Mouse (Mus musculus) intestine, embryonic 14.5 days (tissue): ENCODE data around the gene Pdzd2. TPM values are rescaled to one million over a fixed set of nuclear protein-coding genes. Genes with fewer than 3 reads are reported as not detected.
A peak's percentile ranks its signal among the peaks of the same experiment; 100 is the strongest.

Experiments
- ATAC-seq: fragments of 200-750 bp; cut with Nextera tagmentation; replicated peaks from 2 replicates; pipeline ENCODE4 v1.8.0; 2017; ENCODE audit warnings: low read depth, moderate number of reproducible peaks, moderate TSS enrichment, moderate library complexity; ENCODE audit not compliant: low FRiP score, low TSS enrichment
- DNase-seq: peaks from one replicate; pipeline ENCODE4 v3.0.0-alpha.2; 2018; ENCODE audit warnings: low spot score
- H3K27ac ChIP-seq: fragments of 300-500 bp; sonication (generic); 2 replicates; pipeline ENCODE4 v1.5.1; 2014; ENCODE audit warnings: low read depth, mild to moderate bottlenecking, control low read depth
- H3K27me3 ChIP-seq: fragments of 300-500 bp; sonication (generic); replicated peaks from 2 replicates; pipeline ENCODE4 v1.6.1; 2014; ENCODE audit warnings: low read length, control low read depth; ENCODE audit not compliant: control insufficient read depth, insufficient read depth
- H3K36me3 ChIP-seq: fragments of 300-500 bp; sonication (generic); 2 replicates; pipeline ENCODE4 v1.6.1; 2014; ENCODE audit warnings: low read length, control low read depth; ENCODE audit not compliant: control insufficient read depth, insufficient read depth
- H3K4me1 ChIP-seq: fragments of 300-500 bp; sonication (generic); replicated peaks from 2 replicates; pipeline ENCODE4 v1.6.1; 2014; ENCODE audit warnings: low read length, control low read depth, mixed read lengths; ENCODE audit not compliant: control insufficient read depth, insufficient read depth
- H3K4me2 ChIP-seq: fragments of 300-500 bp; sonication (generic); 2 replicates; pipeline ENCODE4 v1.6.1; 2014; ENCODE audit warnings: low read length
- H3K4me3 ChIP-seq: fragments of 300-500 bp; sonication (generic); 2 replicates; pipeline ENCODE4 v1.5.1; 2014; ENCODE audit warnings: low read depth, low read length, control low read depth, mixed read lengths
- H3K9ac ChIP-seq: fragments of 300-500 bp; sonication (generic); 2 replicates; pipeline ENCODE4 v1.6.1; 2014; ENCODE audit warnings: mild to moderate bottlenecking, low read length
- H3K9me3 ChIP-seq: fragments of 300-500 bp; sonication (generic); 2 replicates; pipeline ENCODE4 v1.6.1; 2016; ENCODE audit warnings: low read length, control low read depth; ENCODE audit not compliant: control insufficient read depth
- WGBS: fragments of 180-500 bp; shearing (Covaris S2); extraction: QIAGEN DNeasy Blood & Tissue Kit; methylation state at CpG from one replicate; pipeline ENCODE4 v1.1.7; 2014; 5-methylcytosine and 5-hydroxymethylcytosine counted together
- polyA plus RNA-seq: library from polyadenylated mRNA; unstranded; fragments of >200 nt; fragmentation: Nextera tagmentation; extraction: Ambion mirVana; gene quantifications from 2 replicates; pipeline ENCODE4 v1.2.1, GENCODE M21; 2014

The Pdzd2 gene
- 16.2 and 17.9 TPM in 2 replicates for polyA plus RNA-seq

DNA sequence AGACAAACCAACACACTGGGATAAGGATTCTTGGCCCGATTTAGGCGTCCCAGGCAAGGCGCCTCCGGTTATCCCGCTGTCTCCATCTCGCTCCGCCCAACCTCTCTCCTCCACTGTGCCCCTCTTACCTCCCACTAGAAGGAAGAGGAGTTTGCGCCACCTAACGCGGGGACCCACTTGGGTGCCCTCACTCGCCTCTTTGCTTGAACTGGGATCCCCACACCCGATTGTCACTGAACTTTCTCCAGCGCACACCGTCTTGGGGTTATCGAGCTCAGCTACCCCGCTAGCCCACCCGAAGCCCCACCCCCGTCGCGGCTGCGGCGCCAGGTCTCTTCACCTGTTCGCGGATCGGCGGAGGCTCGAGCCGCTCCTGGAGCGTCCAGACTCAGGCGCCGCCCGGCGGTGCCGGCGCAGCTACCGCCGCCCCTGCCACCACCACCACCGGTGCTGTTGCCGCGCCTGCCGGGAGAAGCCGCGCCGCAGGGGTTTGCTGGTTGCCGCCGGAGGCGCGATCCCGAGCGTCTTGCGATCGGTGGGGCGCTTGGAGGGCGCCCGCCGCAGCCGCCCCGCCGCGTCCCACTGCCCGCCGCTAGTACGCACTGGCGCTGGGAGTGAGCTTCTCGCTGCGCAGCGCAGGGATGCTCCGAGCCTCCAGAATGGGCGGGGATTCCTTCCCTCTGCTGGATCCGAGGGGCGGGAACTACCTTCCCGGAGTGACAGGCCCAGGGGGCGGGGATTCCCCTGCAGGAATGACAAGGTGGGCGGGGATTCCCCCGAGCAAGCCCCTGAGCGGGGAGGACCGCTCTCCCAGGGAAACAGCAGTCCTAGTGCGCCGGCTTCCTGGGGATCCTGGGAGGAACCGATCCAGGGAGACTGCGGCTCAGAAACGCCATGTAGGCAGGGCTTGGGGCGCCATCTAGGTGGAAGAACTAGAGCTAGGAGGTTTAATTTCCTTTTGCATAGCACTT, at the start of gene Pdzd2:
Gene Pdzd2, minus strand, starts transcription at position 648 of the 971 bp plus-strand sequence.
- peak within 1 kb of the TSS; percentile 53 for H3K4me3 ChIP-seq

GRCm38 (mm10) chr15:12789406-12789867, 49.7 kb upstream of the Pdzd2 start:
- peaks cover 7% of the 10 kb centered on the region for H3K4me1 ChIP-seq
- no peaks in the 10 kb centered on the region for H3K36me3 ChIP-seq
- no peak overlapping the region for H3K4me3 ChIP-seq
- peak; percentile 75 for ATAC-seq
- H3K27me3 ChIP-seq, result no peaks in the 10 kb centered on the region
- 10% methylated on average over 10 of the region's 10 CpGs for WGBS
- H3K9ac ChIP-seq, result no peak overlapping the region
- peak overlapping the region; percentile 24; the same call in 1 of the 2 replicates for H3K4me2 ChIP-seq
- H3K9me3 ChIP-seq, result no peaks in the 10 kb centered on the region
- peak overlapping the region; percentile 43; the same call in 1 of the 2 replicates for H3K27ac ChIP-seq
- DNase-seq, result no peak

More for the DNA sequence above, at the start of gene Pdzd2:
- no peaks in the 10 kb centered on the region for H3K9me3 ChIP-seq
- peaks cover 28% of the 10 kb centered on the region for H3K27me3 ChIP-seq
- DNase-seq (peak; percentile 98), ATAC-seq (peak; percentile 98)
- WGBS, result 1% methylated on average over 81 of the region's 83 CpGs
- peak within 1 kb of the TSS; percentile 37 for H3K9ac ChIP-seq
- H3K4me1 ChIP-seq, result no peaks in the 10 kb centered on the region; the same call in 1 of the 2 replicates
- H3K36me3 ChIP-seq, result no peaks in the 10 kb centered on the region
- no peak within 1 kb of the TSS for H3K27ac ChIP-seq
- peak within 1 kb of the TSS; percentile 89 for H3K4me2 ChIP-seq

GRCm38 (mm10) chr15:12788536-12788935, 48.8 kb upstream of the Pdzd2 start:
- no peak for DNase-seq
- no peak overlapping the region for H3K9ac ChIP-seq
- H3K36me3 ChIP-seq, result no peaks in the 10 kb centered on the region
- WGBS, result 84% methylated on average over 5 of the region's 5 CpGs
- no peak for ATAC-seq
- peaks cover 7% of the 10 kb centered on the region for H3K4me1 ChIP-seq
- H3K27ac ChIP-seq, result no peak overlapping the region
- no peaks in the 10 kb centered on the region for H3K9me3 ChIP-seq
- no peak overlapping the region for H3K4me2 ChIP-seq
- no peaks in the 10 kb centered on the region for H3K27me3 ChIP-seq
- no peak overlapping the region for H3K4me3 ChIP-seq

DNA sequence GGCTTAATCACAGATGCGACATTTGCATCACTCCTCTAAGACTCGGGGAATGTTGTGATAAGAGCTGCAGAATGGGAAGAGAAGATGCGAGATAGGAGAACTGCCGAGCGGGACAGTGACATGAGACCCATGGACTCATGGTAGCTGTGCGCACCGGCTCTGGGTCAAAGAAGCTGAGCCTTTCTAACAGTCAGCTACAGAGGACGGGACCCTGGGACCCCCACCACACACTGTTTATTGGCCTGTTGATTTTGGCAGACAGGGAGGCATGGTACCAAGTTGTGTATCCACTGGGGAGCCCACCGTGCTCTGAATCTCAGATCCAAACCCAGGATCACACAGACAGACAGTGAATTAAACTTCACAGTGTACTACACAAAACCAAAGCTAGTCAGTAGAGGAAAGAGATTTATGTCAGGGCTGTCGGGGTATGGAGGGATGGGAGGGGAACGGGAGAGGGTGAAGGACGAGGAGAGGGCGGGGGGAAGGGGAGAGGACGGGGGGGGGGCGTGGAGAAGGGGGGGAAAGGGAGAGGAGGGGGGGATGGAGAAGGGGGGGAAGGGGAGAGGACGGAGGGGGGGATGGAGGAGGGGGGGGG, 42.1 kb upstream of the Pdzd2 start:
- Histone ChIP-seq H3K27me3 (no peaks in the 10 kb centered on the region), H3K4me1 (no peaks in the 10 kb centered on the region), H3K4me3 (no peak overlapping the region), H3K36me3 (no peaks in the 10 kb centered on the region), H3K27ac (no peak overlapping the region), H3K4me2 (no peak overlapping the region), H3K9ac (no peak overlapping the region), H3K9me3 (no peaks in the 10 kb centered on the region)
- no peak for DNase-seq
- 50% methylated on average over 14 of the region's 16 CpGs for WGBS
- no peak for ATAC-seq

GRCm38 (mm10) chr15:12781296-12781695, 41.6 kb upstream of the Pdzd2 start:
- Histone ChIP-seq H3K36me3 (no peaks in the 10 kb centered on the region), H3K27me3 (no peaks in the 10 kb centered on the region), H3K9ac (no peak overlapping the region), H3K4me1 (no peaks in the 10 kb centered on the region), H3K27ac (no peak overlapping the region), H3K4me3 (no peak overlapping the region), H3K4me2 (no peak overlapping the region), H3K9me3 (0 out of 2 replicates have a peak, but pooled peaks cover 2% of the 10 kb centered on the region)
- ATAC-seq (no peak), DNase-seq (no peak)
- WGBS, result 74% methylated on average over 6 of the region's 6 CpGs

DNA sequence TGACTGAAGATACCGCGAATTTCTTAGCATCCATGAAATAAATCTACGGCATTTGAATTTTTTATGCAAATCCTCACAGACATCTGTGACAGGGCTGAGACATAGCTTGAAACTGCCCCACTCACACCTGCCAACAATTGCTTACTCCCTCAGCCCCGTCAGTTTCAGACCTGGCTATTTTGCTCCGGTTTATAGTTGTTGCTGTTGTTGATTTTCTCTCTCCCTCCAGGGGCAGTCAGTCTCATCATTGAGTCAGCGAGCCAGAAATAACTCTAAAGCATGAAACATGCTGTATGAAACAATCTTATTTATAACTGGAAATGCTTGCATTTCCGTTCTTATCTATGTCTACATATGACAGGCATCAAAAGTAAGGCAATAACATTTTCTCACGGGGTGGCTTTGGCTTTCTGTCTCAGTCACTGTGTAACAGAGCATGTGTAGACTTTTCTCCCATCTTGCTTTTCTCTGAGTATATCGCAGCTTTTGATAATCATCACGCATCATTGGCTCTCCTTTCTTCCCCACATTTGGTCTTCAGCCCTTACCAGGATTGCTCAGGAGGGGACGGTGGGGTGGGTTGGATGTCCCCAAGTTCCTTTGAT, 34.5 kb upstream of the Pdzd2 start:
- DNase-seq, result no peak
- Histone ChIP-seq H3K4me1 (no peaks in the 10 kb centered on the region), H3K4me3 (no peak overlapping the region), H3K27ac (no peak overlapping the region), H3K9me3 (0 out of 2 replicates have a peak, but pooled peaks cover 2% of the 10 kb centered on the region), H3K36me3 (no peaks in the 10 kb centered on the region), H3K9ac (no peak overlapping the region), H3K27me3 (no peaks in the 10 kb centered on the region), H3K4me2 (no peak overlapping the region)
- 81% methylated on average over 11 of the region's 11 CpGs for WGBS
- ATAC-seq, result no peak

- H3K36me3 ChIP-seq, result no peaks in the 10 kb centered on the region
- WGBS, result 80% methylated on average over 7 of the region's 7 CpGs
- no peak for ATAC-seq
These were observed 31.2 kb upstream of the Pdzd2 start for GRCm38 (mm10) chr15:12770958-12771357.

GRCm38 (mm10) chr15:12766848-12767247, 27.1 kb upstream of the Pdzd2 start:
- Histone ChIP-seq H3K4me1 (no peaks in the 10 kb centered on the region), H3K4me3 (no peak overlapping the region), H3K4me2 (no peak overlapping the region), H3K27me3 (no peaks in the 10 kb centered on the region), H3K9me3 (no peaks in the 10 kb centered on the region), H3K27ac (no peak overlapping the region), H3K36me3 (no peaks in the 10 kb centered on the region), H3K9ac (no peak overlapping the region)
- no peak for DNase-seq
- WGBS, result 59% methylated on average over 4 of the region's 4 CpGs
- ATAC-seq, result no peak

More at GRCm38 (mm10) chr15:12770958-12771357, 31.2 kb upstream of the Pdzd2 start:
- no peak overlapping the region for H3K4me2 ChIP-seq
- no peaks in the 10 kb centered on the region for H3K9me3 ChIP-seq
- H3K27me3 ChIP-seq, result no peaks in the 10 kb centered on the region
- H3K4me1 ChIP-seq, result no peaks in the 10 kb centered on the region
- H3K9ac ChIP-seq, result no peak overlapping the region
- no peak for DNase-seq
- H3K4me3 ChIP-seq, result no peak overlapping the region
- H3K27ac ChIP-seq, result no peak overlapping the region
